Mouse (Mus musculus) layer of hippocampus, adult 8-10 months (tissue): ENCODE measurements at regions not wholly inside any gene's neighbourhood (a gene's known extent, or its start where the extent isn't known, plus 50 kb on each side); places are given as distances from the start of the nearest gene placed in this dataset.

Experiments
- DNase-seq, 2 experiments: peaks; one replicate each; pipeline ENCODE4 v3.0.0; 2022; ENCODE audit warnings: low spot score in 2 of 2

DNA sequence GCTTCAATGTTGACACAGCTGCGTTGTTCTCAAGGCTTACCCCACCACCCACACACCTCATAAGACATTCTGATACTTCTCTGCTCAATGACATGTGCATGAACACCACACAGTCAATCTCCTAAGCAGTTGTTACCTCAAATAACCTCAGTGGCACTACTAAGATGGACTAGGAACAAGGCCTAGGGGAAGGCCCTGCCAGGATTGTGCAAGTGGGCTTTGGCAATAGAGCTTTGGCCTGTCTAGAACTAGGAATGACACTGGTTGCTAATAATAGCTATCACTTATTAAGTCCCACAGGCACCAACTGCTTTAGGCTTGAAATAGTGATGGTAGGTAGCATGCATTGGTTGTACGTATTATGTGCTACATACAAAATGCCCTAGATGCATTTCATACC, 169.7 kb upstream of the Nabp1 start:
- DNase-seq = no peak

DNA sequence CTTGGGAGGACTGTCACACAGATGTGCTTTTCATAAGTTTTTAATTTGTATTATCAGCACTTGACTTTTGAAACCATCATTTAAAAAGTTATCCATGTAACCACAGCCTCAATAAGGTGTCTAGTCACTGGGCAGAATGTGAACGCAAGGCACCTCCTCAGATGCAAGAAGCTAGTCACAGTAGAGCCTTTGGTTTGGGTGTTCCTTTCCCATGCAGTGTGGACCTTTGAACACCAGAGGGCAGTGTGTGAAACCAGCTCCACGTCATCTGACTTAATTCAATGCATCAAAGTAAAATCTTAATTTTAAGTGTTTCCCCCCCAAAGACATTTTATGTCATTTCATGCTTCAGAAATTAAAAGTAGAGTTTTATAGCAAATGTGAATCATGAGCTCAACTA, 166.2 kb upstream of the Nabp1 start:
- DNase-seq = peak; percentile 52 to 88

DNA sequence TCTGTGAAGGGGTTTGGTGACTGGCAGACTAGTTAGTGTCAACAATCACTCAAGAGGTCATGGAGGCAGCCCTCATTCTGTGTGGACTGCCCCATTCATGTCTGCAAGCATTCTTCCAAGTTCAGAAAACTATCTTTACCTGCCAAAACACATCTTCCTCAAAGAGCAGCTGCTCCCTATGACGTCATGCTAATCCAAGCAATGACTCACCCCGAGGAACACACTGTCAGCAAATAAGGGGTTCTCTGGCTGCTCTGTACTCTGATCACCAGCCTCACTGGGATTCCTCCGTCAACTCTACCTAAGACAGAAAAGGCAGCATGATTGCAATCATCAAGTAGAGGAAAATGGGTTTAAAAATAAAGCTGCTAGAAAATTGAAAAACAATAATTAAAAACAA, 165.4 kb upstream of the Nabp1 start:
- no peak for DNase-seq

DNA sequence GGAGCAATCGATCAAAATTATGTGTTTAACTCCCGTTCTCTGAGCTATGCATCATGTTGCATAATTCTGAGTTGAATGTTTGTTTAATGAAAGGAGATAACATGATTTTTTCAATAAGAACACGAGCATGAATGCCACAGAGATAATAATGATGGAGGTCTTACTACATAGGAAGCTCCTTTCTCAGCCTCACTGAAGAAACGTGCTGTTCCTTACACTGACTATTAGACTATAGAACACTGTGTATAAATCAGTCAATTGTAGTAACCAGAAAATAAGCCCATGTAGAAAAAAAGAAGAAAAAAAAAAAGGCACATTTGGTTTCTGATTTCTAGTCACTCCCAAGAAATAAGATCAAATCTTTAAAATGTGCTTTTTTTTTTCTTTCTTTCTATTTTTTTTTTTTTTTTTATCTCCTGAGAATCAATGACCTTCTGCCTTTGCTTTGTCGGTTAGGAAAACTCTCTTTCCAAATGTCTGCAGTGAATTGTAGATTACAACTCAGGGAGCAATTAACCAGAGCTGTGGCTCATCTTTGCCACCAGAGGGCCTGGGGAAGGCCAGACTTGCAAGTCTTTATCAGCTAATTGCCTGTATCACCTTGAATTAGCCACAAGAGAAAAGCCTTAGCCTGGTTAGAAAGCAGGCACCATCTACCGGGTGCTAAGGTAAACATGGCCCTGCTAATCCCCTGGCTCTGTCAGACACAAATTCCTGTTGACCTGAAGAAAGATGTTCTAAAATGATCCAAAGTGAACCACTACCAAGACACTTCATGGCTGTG, 160.5 kb upstream of the Nabp1 start:
- DNase-seq = no peak

DNA sequence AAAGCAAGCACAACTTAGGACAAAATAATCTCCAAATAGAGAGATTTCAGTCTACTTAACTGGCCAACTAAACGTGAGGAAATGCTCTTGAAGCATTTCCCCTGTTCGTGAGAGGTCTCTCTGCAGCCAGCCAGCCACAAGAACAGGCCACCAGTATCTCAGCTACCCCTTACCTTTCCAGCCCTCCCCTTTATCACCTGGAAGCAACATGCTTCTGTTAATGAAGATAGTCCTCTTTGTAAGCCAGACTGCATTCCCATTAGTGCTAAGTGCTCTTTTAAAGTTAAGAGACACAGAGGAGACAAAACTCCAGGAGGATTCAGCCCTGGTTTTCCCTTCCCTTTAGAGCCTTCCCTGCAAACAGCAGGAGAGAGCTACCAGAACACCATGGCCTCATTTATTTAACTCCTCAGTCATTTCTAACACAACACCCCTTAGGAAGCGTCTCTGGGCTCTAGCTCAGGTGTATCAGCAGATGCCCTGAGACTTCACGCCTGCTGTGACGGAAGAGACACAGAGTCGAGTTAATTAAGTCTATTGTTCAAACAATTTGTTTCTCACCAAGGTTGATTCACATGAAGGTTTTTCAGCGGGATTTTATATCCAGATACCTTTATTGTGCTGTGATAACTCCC, 157.8 kb upstream of the Nabp1 start:
- DNase-seq = no peak

DNA sequence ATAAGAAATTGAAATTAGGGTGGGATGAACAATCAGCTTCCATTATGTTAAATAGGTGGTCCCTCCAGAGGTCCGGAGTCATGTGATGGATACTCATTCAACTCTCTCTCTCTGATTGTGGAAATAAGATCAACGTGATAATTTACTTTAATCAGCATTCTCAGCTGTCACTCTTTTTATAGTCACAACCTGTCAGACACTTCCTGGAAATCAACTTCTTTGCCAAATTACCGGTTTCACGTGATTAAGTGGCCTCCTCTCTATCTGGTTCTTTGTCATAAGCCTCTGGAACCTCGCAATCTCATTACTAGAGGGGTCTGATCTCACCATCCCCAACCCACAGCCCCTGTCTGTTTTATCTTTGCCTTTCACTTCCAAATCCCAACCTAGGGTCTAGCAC, 155.6 kb upstream of the Nabp1 start:
- no peak for DNase-seq

DNA sequence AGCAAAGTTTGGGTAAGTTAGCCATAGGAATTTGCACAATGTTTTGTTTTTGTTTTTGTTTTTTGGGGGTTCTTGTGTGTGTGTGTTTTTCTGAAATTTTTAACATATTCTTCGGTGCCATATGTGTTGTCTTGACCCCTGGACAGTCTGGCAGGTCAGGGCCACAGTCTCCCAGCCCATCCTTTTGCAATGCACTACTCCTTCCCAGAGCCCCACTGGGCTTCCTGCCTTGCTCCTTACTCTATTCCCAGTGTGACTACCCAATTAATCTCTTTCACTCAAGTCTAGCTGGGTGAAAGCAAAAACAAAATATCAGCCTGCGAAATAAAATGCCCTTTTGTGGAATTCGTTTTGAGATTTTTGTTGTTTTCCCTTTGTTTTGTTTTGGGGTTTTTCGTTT, 154.6 kb upstream of the Nabp1 start:
- no peak for DNase-seq

DNA sequence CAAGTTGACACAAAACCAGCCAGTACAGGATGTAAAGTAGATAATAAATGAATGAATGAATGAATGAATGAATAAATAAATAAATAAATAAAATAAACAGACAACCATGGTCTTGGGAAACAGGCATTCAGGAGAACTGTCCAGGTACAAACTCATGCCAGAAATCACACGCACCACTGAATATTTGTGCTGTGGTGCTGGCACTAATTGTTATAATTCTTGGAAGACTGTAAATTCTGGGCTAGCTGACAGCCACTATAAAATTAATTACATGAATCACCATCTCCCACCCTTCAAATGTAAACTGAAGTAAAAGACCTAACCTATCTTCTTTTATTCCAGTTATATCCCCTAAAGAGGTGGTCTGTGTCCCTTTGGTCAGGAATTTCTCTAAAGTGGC, 151.6 kb upstream of the Nabp1 start:
- DNase-seq = no peak

DNA sequence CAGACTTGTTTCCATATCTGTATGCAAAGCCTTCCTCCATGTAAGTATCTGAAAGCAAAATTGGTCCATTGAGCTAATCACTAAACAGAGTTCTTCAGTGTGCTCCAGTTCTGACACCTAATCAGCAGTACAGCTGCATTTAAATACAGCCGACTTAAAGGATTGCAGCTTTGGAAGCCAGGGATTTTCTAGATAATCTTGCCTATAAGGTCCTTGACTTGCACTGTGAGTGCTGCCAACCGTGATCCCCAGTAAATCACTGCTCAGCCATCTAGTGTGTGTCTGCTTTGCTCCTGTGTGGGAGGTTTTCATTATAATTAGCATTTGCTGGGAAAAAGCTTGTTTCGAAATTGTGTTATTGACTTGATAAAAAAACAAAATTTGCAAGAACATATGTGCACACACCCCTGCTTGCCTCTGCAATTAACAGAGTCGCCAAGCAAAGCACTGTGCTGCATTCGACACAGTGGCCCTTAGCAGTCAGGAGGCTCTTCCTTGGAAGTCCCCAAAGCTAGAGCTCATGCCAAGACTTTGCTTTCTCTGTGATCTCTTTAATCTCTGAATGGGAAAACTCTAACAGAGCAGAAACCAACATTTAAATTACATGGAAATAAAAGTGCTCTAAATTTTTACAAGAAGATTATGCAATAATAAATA, 150.0 kb upstream of the Nabp1 start:
- DNase-seq = peak; percentile 23 to 32

DNA sequence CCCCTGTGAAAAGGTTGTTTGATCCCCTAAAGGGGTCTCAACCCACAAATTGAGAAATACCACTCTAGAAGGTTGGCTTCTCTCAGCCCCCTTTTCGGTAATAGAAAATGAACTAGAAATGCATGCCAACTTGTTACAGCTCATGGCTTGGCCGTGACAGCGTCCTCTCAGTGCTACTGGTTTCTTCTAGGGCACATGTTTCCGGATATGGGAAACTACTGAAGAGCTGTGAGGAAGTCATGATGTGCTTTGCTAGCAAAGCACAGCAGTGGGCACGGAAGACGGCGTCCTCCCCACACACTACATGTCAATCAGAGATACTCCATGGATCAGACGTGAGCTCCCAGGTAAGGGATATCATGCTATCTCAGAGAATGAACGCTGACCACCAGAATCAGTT, 148.1 kb upstream of the Nabp1 start:
- no peak for DNase-seq

DNA sequence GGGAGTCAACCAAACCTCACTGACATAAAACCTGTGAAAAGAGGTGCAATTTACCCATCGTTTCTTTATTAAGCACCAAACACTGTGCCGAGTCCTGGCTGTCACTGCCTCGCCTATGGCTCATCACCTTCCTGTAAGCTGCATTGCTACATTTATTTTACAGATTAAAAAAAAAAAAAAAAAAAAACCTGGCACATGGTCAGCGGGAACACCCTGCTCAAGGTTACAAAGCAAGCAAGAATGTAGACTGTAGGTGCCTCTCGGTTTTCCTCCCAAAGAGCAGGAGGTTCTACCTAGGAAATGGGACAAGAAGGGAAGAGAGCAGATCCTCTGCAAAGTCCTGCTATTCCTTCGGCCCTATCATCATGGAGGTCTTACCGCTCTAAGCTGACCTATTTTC, 146.9 kb upstream of the Nabp1 start:
- no peak for DNase-seq

DNA sequence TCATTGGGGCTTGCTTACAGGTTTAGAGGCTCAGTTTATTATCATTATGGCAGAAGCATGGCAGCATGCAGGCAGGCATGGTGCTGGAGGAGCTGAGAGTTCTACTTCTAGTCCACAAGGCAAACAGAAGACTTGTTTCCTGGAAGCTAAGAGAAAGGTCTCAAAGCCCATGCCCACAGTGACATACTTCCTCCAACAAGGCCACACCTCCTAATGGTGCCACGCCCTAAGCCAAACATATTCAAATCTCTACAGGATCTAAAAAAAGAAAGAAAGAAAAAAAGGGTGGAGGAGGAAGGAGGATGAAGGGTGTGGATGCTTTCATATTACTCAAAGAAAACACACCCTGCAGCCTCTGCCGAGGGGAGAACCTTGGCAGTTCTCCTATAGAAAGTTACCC, 146.3 kb upstream of the Nabp1 start:
- no peak for DNase-seq

DNA sequence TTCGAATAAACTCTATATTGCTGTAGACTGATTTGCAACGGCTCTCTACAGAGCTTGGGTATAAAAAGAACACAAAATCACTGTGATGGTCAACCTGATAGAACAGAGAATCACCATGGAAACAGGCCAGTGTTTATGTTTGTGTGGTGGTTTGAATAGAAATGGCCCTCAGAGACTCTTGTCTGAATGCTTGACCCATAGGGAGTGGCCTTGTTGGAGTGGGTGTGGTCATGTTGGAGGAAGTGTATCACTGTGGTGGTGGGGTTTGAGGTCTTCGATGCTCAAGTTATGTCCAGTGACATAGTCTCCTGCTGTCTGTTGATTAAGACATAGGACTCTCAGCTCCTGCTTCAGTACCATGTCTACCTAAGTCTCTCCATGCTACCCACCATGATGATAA, 144.8 kb upstream of the Nabp1 start:
- no peak for DNase-seq

DNA sequence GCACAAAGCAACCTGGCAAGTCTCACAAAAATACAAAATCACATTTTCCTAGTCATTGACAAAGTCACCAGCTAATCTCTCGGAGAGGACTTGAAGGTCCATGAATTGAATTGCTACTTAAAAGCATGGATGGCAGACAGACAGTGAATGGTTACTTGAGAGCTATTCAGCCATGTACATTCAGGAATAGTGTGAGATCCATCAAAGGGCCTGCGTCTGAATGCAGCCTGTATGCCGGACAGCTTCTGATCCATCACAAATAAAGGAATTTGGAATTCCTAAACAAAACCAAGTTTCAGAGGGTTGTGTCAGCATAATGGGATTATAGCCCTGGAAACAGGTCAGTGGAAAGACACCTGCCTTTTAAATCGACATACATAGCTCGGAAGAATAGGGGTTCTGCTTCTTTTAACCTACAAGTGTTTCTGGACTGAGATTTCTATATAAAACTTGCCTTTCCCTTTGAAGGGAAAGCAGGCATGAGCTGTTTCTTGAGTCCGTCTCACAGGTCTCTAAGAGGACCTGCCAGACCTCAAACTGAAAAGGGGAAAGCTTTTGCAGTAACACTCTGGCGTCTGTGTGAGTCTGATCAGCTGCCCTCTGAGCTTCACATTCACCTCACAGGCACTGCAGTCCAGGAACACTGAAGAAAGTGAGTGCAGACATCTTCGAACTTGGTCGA, 144.1 kb upstream of the Nabp1 start:
- DNase-seq = no peak

DNA sequence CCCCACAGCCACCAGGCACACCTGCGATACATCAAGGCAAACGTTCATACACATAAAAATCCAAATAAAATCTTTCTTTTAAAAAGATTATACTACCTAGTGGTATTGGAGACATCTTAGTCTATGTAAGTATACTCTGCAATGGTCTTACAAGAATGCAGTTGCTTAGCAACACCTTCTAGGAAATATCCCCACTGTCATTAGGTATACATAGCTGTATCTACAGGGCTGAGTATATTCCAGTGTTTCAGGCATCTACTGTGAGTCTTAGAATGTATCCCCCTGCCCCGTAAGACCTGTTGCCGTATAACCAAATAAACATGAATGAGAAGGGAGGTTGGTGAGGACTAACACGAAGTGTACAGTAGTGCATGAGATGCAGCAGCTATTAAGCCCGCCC, 142.8 kb upstream of the Nabp1 start:
- no peak for DNase-seq

DNA sequence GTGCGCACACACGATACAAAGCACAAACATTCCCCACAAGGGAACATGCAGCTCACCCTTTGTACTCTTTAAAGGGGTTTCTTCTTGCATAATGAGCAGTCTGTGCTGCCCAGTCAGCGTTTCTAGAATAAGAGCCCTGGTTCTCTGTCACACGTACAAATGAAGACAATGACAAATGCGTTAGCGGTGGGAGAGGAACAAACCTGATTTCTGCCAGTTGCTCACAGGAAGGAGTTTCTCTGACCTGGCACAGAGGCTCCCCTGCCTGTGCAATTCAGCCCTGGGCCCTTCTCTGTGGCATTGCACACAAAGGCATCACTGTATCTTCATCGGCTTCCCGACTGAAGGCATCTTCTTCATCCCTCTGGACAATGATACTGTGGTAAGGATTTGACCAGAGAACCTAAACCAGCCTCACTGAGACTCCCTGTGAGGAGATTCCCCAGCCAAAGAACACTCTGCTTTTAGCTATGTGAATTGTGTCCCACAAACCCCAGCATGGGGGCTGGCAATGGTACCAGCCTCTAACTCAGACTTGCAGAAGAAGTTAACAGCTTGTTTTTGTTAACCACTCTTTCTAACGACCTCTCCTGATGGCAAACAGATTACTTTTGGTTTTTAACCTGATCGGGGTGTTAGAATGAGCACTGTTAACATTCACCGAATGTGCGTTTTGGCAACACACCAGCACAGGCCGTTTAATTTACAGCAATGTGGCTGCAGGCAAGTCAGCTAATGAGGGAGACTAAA, 139.5 kb upstream of the Nabp1 start:
- no peak for DNase-seq

DNA sequence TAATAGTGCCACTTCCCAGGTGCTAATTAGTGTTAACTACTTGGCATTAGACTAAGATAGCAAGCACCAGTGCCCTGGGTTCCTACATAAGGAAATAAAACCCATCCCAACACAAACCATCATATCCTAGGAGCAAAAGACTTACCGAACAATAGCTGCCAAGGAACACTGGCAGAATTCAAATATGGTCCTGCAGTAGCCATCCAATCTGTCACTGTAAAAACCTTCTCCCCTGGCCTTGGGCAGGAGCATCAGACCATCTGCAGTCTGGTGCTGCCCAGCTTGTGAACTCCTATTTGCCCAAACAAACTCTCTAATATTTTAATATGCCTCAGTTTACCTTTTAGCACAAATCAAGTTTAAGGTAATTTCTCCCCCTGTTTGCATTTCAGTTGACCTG, 137.9 kb upstream of the Nabp1 start:
- DNase-seq = no peak

DNA sequence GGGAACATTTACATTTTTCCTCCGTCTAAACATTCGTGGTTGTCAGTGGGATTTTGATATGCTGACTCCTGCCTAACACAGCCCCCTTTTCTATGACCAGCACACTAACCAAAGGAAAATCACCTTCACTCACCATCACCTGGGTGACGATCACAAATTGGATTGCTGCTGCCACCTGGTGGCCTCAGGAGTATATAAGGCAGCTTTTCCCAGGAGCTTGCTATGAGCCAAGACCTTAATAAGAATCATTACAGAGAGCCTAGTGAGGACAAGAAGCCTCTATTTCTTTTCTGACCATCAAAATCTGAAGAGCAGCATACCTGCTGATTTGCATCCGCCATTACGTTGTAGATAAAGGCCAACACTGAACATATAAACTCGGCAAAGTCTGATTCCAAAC, 137.3 kb upstream of the Nabp1 start:
- DNase-seq = peak in 1 of 2 experiments; percentile 52

DNA sequence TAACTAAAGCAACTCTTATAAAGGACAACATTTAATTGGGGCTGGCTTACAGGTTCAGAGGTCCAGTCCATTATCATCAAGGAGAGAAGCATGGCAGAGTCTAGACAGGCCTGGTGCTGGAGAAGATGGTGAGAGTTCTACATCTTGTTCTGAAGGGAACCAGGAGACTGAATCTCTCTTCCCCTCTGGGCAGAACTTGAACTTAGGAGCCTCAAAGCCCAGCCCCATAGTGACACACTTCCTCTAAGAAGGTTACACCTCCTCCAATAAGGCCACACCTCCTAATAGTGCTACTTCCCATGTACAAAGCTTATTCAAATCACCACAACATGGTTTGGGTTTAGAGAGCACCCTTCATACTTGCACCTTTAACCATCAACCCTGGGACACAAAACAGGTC, 136.5 kb upstream of the Nabp1 start:
- DNase-seq = no peak

DNA sequence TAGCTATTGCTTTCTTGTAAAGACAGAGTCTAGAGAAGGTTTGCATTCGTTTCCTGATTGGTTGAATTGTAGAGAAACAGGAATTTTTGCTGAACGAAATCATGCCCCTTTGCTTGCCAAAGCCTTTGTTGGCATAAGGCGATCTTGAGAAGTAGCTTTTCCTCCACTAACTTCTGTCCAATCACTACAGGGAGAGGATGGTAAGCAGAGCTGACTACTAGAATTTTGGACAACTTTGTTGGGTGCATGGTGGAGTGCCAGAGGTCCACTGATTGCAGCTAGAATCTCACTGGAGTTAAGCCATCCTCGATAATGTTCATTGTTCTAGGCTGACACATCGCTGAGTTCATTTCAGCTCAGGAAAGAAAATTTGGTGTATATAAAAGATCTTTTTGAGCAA, 131.1 kb upstream of the Nabp1 start:
- no peak for DNase-seq

DNA sequence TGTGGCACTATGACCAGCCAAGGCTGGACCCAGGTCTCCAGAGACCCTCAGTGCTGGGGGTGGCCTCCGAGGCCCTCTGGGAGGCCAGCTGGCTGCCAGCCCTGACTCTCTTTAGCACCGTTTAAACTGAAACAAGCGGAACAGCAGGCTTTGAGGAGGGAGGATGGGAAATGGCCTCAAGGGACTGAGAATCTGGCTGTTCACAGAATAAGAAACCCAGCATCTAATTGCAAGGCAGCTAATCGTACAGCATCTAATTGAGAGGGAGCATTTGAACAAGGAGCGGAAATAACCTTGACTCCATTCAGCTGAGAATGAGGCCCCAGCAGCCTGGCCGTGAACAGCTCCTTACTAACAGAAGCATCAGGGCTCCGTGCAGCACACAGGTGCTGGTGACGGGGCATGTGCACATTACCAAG, 129.2 kb upstream of the Nabp1 start:
- no peak for DNase-seq

DNA sequence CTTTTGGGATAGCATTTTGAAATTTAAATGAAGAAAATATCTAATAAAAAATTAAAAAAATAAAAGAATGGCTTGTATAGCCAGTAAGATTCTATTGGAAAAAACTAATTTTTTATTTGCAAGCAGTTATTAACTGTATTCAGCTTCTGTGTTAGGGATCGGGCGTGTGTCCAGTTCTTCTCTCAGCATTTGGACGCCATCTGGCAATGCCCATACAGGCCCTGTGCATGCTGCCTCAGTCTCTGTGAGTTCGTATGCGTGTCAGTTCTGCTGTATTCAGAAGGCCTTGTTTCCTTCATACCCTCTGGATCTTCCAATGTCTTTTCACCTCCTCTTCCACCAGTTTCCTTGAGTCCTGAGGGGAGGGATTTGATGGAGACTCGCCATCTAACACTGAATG, 123.8 kb upstream of the Nabp1 start:
- peak in 1 of 2 experiments; percentile 48 for DNase-seq
